Mouse (Mus musculus): Measurements from ENCODE around the gene Fubp3.
A peak's percentile ranks its signal among the peaks of the same experiment; 100 is the strongest.
"Not testable (repeated sequence)": the region's sequence is repeated elsewhere in the genome, so short reads cannot be mapped to it uniquely, and the experiment has no call there.

The Fubp3 gene

GRCm38 (mm10) chr2:31572051-31572914, at the start of gene Fubp3:
Gene Fubp3 (plus strand): TSS chr2:31572651.
- peak; percentile 97 for DNase-seq (ENCODE audit: low read depth, low spot score)

DNA sequence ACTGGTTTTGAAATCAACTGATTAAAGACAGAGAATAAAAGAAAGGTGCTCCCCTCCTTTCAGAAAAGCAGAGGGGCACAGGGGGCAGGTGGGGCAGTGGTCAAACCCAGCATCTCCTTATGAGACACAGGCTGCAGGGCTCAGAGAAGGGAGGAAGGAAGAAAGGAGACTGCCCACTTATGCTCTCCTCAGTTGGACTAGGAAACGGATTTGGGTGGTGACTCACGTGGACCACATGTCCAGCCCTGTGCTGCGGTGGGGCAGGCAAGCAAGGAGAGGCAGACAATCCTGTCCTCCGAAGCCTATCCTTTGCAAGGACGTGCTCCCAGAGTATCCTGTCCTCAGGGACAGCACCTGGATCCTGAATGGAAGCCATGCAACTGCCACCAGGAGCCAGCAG, 47.8 kb upstream of the Fubp3 start:
- DNase-seq (ENCODE audit: low read depth, low spot score), result no peak

GRCm38 (mm10) chr2:31525778-31526177, 46.7 kb upstream of the Fubp3 start:
- DNase-seq (ENCODE audit: low read depth, low spot score), result no peak

DNA sequence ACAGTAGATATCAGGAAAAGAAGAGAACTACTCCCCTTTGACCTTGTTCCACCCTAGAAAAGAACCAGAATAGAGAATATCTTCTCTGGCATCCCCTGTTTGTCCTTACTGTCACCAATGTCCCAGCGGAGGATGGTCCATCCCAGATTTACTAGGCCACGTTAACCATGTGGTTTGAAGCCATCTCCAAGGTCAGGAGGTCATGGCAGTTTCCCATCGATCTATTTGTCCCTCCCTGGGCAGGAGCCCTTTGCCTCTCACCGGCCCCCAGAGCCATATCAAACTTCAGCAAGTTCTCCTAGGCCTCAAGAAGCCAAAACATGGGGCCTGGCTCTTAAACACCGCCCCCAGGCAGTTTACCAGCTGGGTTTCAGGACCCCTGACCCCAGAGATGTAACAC, 42.2 kb upstream of the Fubp3 start:
- DNase-seq (ENCODE audit: low read depth, low spot score), result no peak

DNA sequence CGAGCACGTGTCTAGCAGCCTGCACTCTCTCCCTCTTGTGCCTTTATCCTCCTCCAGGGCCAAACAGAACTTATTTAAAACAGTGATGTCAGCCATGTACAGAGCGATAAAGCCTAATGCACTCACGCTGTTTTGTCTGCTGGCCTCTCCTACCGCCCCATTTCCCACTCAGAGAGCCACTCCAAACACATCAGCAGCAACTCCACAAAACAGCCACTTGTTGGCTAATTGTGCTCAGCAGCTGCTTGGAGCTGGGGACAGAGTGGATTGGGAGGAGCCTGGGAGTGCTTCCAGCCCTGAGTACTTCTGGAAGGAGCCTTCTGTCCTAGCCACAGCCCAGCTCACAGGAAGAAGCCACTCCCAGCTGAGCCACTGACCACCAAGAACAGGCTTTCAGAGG, 35.4 kb upstream of the Fubp3 start:
- DNase-seq (ENCODE audit: low read depth, low spot score), result peak; percentile 14

GRCm38 (mm10) chr2:31538745-31539144, 33.7 kb upstream of the Fubp3 start:
- DNase-seq (ENCODE audit: low read depth, low spot score), result no peak

GRCm38 (mm10) chr2:31541581-31541980, 30.9 kb upstream of the Fubp3 start:
- no peak for DNase-seq (ENCODE audit: low read depth, low spot score)

DNA sequence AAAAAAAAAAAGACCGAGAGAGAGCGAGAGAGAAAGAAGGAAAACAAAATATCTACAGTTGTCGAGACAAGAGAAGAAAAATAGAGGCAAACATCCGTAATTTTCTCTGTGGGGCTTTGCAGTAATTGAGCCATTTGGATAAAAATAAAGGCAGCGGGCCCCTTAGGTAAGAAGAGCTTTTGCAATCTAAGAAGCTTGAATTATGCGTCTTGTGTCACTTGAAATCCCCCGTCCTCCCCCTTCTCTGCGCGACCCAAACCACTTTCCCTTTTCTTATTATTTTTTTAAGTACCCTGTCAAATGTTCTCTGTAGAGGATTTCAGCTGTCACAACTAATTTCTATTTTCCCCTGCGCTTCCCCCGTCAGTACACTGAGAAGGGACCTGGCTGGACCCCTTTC, 24.7 kb upstream of the Fubp3 start:
- DNase-seq (ENCODE audit: low read depth, low spot score), result no peak

- DNase-seq (ENCODE audit: low read depth, low spot score), result peak; percentile 5
Observed at GRCm38 (mm10) chr2:31550503-31550902, 21.9 kb upstream of the Fubp3 start.

DNA sequence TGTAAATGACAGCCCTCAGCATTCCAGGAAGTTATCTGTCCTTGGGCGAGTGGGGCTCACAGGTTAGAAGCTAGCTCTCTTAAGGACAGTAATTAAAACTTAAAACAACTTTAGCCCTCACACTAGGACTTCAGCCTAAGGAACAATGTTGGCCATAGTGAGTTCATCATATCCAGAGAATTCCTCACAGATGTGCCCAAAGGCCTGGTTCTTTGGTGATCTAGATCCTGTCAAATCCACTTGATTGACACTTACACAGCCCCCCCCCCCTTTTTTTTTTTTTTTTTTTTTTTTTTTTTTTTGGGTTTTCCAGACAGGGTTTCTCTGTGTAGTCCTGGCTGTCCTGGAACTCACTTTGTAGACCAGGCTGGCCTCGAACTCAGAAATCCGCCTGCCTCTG, 21.1 kb upstream of the Fubp3 start:
- not testable (repeated sequence) for DNase-seq (ENCODE audit: low read depth, low spot score)

DNA sequence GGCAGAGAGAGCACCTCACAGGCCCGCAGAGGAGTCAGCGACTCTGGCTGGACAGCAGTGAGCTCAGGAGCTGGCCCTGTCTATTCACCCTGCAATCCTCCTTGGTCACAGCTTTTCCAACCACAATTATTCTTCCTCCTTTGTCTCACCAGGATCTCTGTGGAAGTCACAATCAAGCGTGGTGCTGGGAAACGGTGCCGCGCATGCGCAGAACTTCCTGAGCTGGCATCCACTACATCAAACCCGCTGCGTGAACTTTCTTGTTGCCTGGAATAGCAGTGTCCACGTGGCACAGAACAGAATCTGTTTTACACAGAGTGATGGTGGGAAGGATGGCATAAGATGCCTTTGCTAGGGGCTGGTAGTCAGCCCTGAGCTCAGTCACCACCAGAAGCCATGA, 20.5 kb upstream of the Fubp3 start:
- DNase-seq (ENCODE audit: low read depth, low spot score), result peak; percentile 23

GRCm38 (mm10) chr2:31554619-31555018, 17.8 kb upstream of the Fubp3 start:
- no peak for DNase-seq (ENCODE audit: low read depth, low spot score)

GRCm38 (mm10) chr2:31572915-31573635, 624 bp downstream of the Fubp3 start:
- DNase-seq (ENCODE audit: low read depth, low spot score), result peak; percentile 61

- DNase-seq (ENCODE audit: low read depth, low spot score), result no peak
Observed at GRCm38 (mm10) chr2:31581617-31582016, 9.2 kb downstream of the Fubp3 start.

DNA sequence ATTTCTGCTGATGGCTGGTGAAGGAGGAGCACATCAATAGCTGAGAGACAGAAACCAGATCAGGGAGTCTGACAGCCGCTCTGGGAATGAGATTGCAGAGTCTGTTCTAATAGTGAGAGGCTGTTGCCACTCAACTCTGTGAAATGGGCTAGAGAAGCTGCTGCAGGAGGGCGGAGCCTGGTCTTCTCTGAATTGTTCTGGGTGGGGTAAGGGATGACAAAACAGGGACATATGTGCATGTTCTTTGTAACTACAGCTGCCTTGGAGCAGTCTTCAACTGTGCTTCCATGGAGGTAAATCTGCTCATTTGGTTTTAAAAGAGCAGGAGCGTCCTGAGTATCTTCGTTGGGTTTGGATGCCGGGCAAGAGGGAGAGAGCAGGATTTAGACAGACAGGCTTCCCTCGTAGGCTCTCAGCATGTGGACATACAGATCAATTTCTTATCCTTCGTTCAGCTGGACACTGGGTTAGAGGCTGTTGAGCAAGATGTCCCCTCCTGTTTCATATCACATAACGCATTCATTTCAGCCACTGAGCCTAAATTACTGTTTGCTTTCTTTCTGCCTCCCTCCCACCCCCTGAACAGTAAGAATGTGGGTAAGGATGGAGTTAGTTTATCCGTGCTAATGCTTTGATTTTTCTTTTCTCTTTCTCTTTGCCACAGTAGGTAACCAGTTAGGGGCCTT, 19.5 kb downstream of the Fubp3 start:
- DNase-seq (ENCODE audit: low read depth, low spot score), result peak; percentile 20

- DNase-seq (ENCODE audit: low read depth, low spot score), result no peak
Observed at GRCm38 (mm10) chr2:31607555-31607954, 35.1 kb downstream of the Fubp3 start.

DNA sequence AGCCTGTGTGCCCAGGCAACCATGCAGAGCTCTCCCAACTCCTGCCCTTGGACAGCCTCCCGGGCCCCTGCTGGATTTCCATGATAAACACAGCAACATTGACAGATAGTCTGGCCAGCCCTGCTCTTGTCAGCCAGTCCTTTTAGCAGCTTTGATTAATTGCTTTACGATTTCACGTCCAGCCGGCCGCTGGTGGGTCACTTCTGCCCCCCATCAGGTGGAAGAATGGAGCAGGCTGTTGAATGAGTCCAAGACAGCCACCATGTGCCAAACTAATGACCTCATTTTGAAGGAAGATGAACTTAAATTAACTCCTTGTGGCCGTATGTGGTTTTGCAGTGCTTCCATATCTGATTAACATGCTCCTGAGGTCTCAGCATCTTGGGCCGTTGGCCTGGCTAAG, 37.4 kb downstream of the Fubp3 start:
- DNase-seq (ENCODE audit: low read depth, low spot score), result no peak

DNA sequence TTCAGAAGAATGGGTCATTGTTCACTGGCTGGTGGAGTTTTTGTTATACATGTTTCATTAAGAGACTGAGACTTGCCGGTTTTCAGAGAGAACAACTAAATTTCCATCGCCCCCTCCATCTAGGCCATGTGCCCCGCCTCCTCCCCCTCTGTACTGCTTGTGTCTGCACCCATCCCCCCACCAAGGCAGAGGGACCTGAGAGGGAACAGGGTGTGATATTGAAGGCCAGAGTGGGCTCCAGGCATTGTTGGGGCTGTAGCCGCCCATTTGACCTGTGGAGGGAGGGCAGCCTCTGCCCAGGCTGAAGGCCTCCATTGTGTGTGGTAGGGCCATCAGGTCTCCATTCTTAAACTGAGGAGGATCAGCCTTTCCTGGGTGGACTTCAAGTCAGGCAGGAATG, 38.5 kb downstream of the Fubp3 start:
- DNase-seq (ENCODE audit: low read depth, low spot score), result no peak

GRCm38 (mm10) chr2:31611400-31611799, 38.9 kb downstream of the Fubp3 start:
- no peak for DNase-seq (ENCODE audit: low read depth, low spot score)

GRCm38 (mm10) chr2:31612627-31613026, 40.2 kb downstream of the Fubp3 start:
- no peak for DNase-seq (ENCODE audit: low read depth, low spot score)

GRCm38 (mm10) chr2:31613781-31614180, 41.3 kb downstream of the Fubp3 start:
- DNase-seq (ENCODE audit: low read depth, low spot score), result peak; percentile 31

- DNase-seq (ENCODE audit: low read depth, low spot score), result peak; percentile 26
Observed at GRCm38 (mm10) chr2:31618484-31619161, 46.2 kb downstream of the Fubp3 start.
